Mouse (Mus musculus): Measurements from ENCODE around the gene 5730596B20Rik.

GRCm38 (mm10) chr6:52215771-52216535, 38.7 kb downstream of the 5730596B20Rik start:
- TF ChIP-seq POLR2A (IDR thresholded peaks at IDR 0.05; ENCODE audit: insufficient read depth, low read length): no peak
- TF ChIP-seq CTCF (IDR thresholded peaks at IDR 0.05; ENCODE audit: low read depth, low read length): no peak

Measured in ES-Bruce4 (cell line).